Mouse (Mus musculus) lung, postnatal 0 days (tissue): ENCODE measurements around the gene Slc17a4.

Experiments used
- CTCF ChIP-seq: IDR thresholded peaks from 2 replicates; pipeline ENCODE4 v1.5.1; 2016; ENCODE audit warnings: antibody characterized with exemption, mild to moderate bottlenecking
- EP300 ChIP-seq: IDR thresholded peaks from 2 replicates; pipeline ENCODE4 v1.6.1; 2016; ENCODE audit warnings: antibody characterized with exemption, mild to moderate bottlenecking, control low read depth

DNA sequence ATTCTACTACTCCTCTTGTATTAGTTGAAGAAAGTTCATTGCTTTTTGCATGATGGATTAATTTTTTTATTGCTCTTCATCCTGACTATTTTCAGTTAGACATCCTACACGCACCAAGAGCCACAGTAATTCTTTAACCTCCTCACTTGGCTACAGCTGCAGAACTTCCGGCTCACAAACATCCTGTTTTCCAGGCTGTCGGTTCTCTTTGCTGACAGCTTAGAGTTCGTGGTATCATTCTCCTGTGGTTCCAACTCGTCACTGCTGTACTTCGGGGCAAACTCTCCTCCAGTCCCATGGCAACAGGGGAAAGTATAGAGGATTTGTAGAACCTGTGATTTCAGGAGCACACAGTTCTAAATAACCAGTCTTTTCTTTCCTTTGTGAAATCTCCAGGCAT lies 16.6 kb downstream of the Slc17a4 start:
- TF ChIP-seq CTCF: no peak
- TF ChIP-seq EP300: no peak
